18 mouse cellular contexts compared by ENCODE assay signal in genomic region chr14:23786687-23787073, GRCm38 (mm10).
DNase-seq lines count a peak whose midpoint lies in the region; ATAC-seq and TF ChIP-seq lines count a peak whose summit lies in the region.
"Had no signal": no experiment of that assay in that cellular context is flagged by ENCODE, and none has a peak within 500 bp of the region (broad histone marks: within the 10 kb centered on the region; RNA-seq: fewer than 3 reads in every experiment).

No protein-coding gene starts in this region.

- peak; percentile 86 for ATAC-seq in intestine, embryonic 15.5 days
- ATAC-seq in kidney, postnatal 0 days (replicated peaks; ENCODE audit: low FRiP score, low read depth), result peak; percentile 52; the same call in 1 of the 2 replicates
- ATAC-seq in monocyte, adult 5-6 weeks (replicated peaks; ENCODE audit: insufficient number of reproducible peaks, low FRiP score, low TSS enrichment, poor library complexity, severe bottlenecking), result no peak
- ATAC-seq: midbrain, embryonic 13.5 days had no signal

- peak overlapping the region; percentile 45 for H3K4me2 ChIP-seq in intestine, embryonic 15.5 days (replicated peaks)
- H3K4me2 ChIP-seq in kidney, postnatal 0 days (ENCODE audit: low read length), result peak overlapping the region; percentile 37; the same call in 1 of the 2 replicates
- H3K4me2 ChIP-seq: embryonic facial prominence, embryonic 13.5 days; heart, embryonic 12.5 days; liver, embryonic 15.5 days; midbrain, embryonic 13.5 days had no signal

- peak overlapping the region; percentile 85 for H3K27ac ChIP-seq in layer of hippocampus, adult 2 months
- H3K27ac ChIP-seq in intestine, embryonic 15.5 days, result peak overlapping the region; percentile 92
- H3K27ac ChIP-seq in kidney, postnatal 0 days, result peak overlapping the region; percentile 28
- H3K27ac ChIP-seq in small intestine, adult 2 months (ENCODE audit: insufficient read depth, low read depth, low read length), result peak overlapping the region; percentile 96
- H3K27ac ChIP-seq in heart, adult 2 months, result no peak overlapping the region
- H3K27ac ChIP-seq: embryonic facial prominence, embryonic 13.5 days; forebrain, embryonic 10.5 days; liver, embryonic 15.5 days; midbrain, embryonic 13.5 days had no signal

- H3K27me3 ChIP-seq in intestine, embryonic 15.5 days (replicated peaks), result no peaks in the 10 kb centered on the region
- no peaks in the 10 kb centered on the region for H3K27me3 ChIP-seq in kidney, postnatal 0 days (ENCODE audit: insufficient read depth, low read length)
- H3K27me3 ChIP-seq in small intestine, adult 2 months (ENCODE audit: control insufficient read depth, insufficient read depth, low read length), result no peaks in the 10 kb centered on the region
- H3K27me3 ChIP-seq in heart, adult 2 months (ENCODE audit: control insufficient read depth, insufficient read depth, low read length), result no peaks in the 10 kb centered on the region
- H3K27me3 ChIP-seq: embryonic facial prominence, embryonic 13.5 days; liver, embryonic 15.5 days; midbrain, embryonic 13.5 days had no signal

- DNase-seq in layer of hippocampus, adult 2 months (ENCODE audit: low spot score in 2 of 2), result no peak
- no peak for DNase-seq in layer of hippocampus, postnatal 25 days (ENCODE audit: extremely low spot score in 1 of 2, low spot score in 1 of 2)
- peak; percentile 27 for DNase-seq in kidney, postnatal 0 days (ENCODE audit: low spot score)
- DNase-seq in cerebellum, adult 18-20 months, result no peak
- no peak for DNase-seq in heart, adult 2 months
- DNase-seq: adrenal gland, postnatal 25 days; cerebellum, postnatal 25 days; lung, postnatal 4 days; spleen, adult 18-20 months had no signal

- no peak for TF ChIP-seq CTCF in layer of hippocampus, adult 2 months (conservative IDR thresholded peaks at IDR 0.05)
- no peak for TF ChIP-seq CTCF in kidney, postnatal 0 days (IDR thresholded peaks at IDR 0.05; ENCODE audit: low read depth)
- no peak for TF ChIP-seq CTCF in small intestine, adult 2 months (IDR thresholded peaks at IDR 0.05; ENCODE audit: extremely low read depth, insufficient read length, insufficient replicate concordance, low read depth, low read length)
- TF ChIP-seq CTCF in heart, adult 2 months (IDR thresholded peaks at IDR 0.05), result no peak

- no peak for TF ChIP-seq EP300 in heart, adult 2 months (IDR thresholded peaks at IDR 0.05; ENCODE audit: insufficient read depth, low read depth, low read length)

- no peak overlapping the region for H3K9ac ChIP-seq in intestine, embryonic 15.5 days
- H3K9ac ChIP-seq in kidney, postnatal 0 days (ENCODE audit: low read depth, low read length), result no peak overlapping the region
- no peak overlapping the region for H3K9ac ChIP-seq in heart, adult 2 months (ENCODE audit: low read depth, low read length)
- H3K9ac ChIP-seq: embryonic facial prominence, embryonic 13.5 days; heart, embryonic 12.5 days; liver, embryonic 15.5 days; midbrain, embryonic 13.5 days had no signal

- H3K4me1 ChIP-seq in intestine, embryonic 15.5 days (replicated peaks), result peaks cover 17% of the 10 kb centered on the region; the same call in 1 of the 2 replicates
- H3K4me1 ChIP-seq in kidney, postnatal 0 days (replicated peaks; ENCODE audit: insufficient read depth, low read length), result peaks cover 12% of the 10 kb centered on the region
- H3K4me1 ChIP-seq in small intestine, adult 2 months (ENCODE audit: control insufficient read depth, insufficient read depth, insufficient read length, low read length), result peaks cover 11% of the 10 kb centered on the region; the same call in 1 of the 2 replicates
- peaks cover 2% of the 10 kb centered on the region; the same call in 1 of the 2 replicates for H3K4me1 ChIP-seq in heart, adult 2 months (ENCODE audit: control insufficient read depth, insufficient read depth, low read length)
- H3K4me1 ChIP-seq: liver, embryonic 15.5 days had no signal

- 26% methylated on average over 1 of the region's 1 CpGs for WGBS in intestine, embryonic 15.5 days
- 5% methylated on average over 1 of the region's 1 CpGs for WGBS in kidney, postnatal 0 days
- WGBS in small intestine, adult 2 months, result 15% methylated on average over 1 of the region's 1 CpGs
- WGBS in heart, adult 2 months, result 14% methylated on average over 1 of the region's 1 CpGs

- intact Hi-C loops in heart, adult 2 months (cut with DNase I), result no loop called here

- H3K9me3 ChIP-seq in intestine, embryonic 15.5 days, result no peaks in the 10 kb centered on the region
- H3K9me3 ChIP-seq in kidney, postnatal 0 days (replicated peaks; ENCODE audit: low read length), result no peaks in the 10 kb centered on the region
- H3K9me3 ChIP-seq: embryonic facial prominence, embryonic 13.5 days; forebrain, embryonic 10.5 days; G1E; heart, embryonic 12.5 days; liver, embryonic 15.5 days; midbrain, embryonic 13.5 days had no signal

- no peak overlapping the region for H3K4me3 ChIP-seq in layer of hippocampus, adult 2 months
- H3K4me3 ChIP-seq in intestine, embryonic 15.5 days (replicated peaks), result no peak overlapping the region
- no peak overlapping the region for H3K4me3 ChIP-seq in kidney, postnatal 0 days (replicated peaks; ENCODE audit: low read depth, low read length)
- H3K4me3 ChIP-seq in small intestine, adult 2 months (ENCODE audit: low read depth, low read length), result no peak overlapping the region
- no peak overlapping the region for H3K4me3 ChIP-seq in heart, adult 2 months
- H3K4me3 ChIP-seq: embryonic facial prominence, embryonic 13.5 days; forebrain, embryonic 10.5 days; heart, embryonic 12.5 days; liver, embryonic 15.5 days; midbrain, embryonic 13.5 days had no signal

- no peaks in the 10 kb centered on the region for H3K79me2 ChIP-seq in heart, adult 2 months (replicated peaks; ENCODE audit: control insufficient read depth, insufficient read depth, low read length)

- no peak for TF ChIP-seq POLR2A in small intestine, adult 2 months (IDR thresholded peaks at IDR 0.05; ENCODE audit: low read depth, low read length)
- TF ChIP-seq POLR2A in heart, adult 2 months (IDR thresholded peaks at IDR 0.05; ENCODE audit: insufficient read depth, low read depth, low read length), result no peak

- H3K36me3 ChIP-seq in intestine, embryonic 15.5 days, result no peaks in the 10 kb centered on the region
- H3K36me3 ChIP-seq in kidney, postnatal 0 days (ENCODE audit: insufficient read depth, low read length), result no peaks in the 10 kb centered on the region
- H3K36me3 ChIP-seq in small intestine, adult 2 months (ENCODE audit: control insufficient read depth, insufficient read depth, low read length), result no peaks in the 10 kb centered on the region
- H3K36me3 ChIP-seq in heart, adult 2 months (ENCODE audit: control insufficient read depth, insufficient read depth, low read length), result no peaks in the 10 kb centered on the region
- H3K36me3 ChIP-seq: embryonic facial prominence, embryonic 13.5 days; forebrain, embryonic 10.5 days; G1E; heart, embryonic 12.5 days; liver, embryonic 15.5 days; midbrain, embryonic 13.5 days had no signal
